Mouse (Mus musculus) embryonic facial prominence, embryonic 14.5 days (tissue): ENCODE results near the gene Tmem80. TPM values are rescaled to one million over a fixed set of nuclear protein-coding genes. Genes with fewer than 3 reads are reported as not detected.

ENCODE experiments used
- ATAC-seq: fragments of 200-750 bp; cut with Nextera tagmentation; 2 replicates; pipeline ENCODE4 v1.8.0; 2017; ENCODE audit warnings: low read depth, moderate number of reproducible peaks, moderate TSS enrichment
- DNase-seq: peaks from one replicate; pipeline ENCODE4 v3.0.0-alpha.2; 2015; ENCODE audit warnings: low spot score
- H3K27ac ChIP-seq: fragments of 300-500 bp; sonication (generic); replicated peaks from 2 replicates; pipeline ENCODE4 v1.5.1; 2014; ENCODE audit warnings: low read depth, mild to moderate bottlenecking, low read length, moderate library complexity
- H3K27me3 ChIP-seq: fragments of 300-500 bp; sonication (generic); replicated peaks from 2 replicates; pipeline ENCODE4 v1.6.1; 2014; ENCODE audit warnings: low read length; ENCODE audit not compliant: control insufficient read depth, insufficient read depth
- H3K36me3 ChIP-seq: fragments of 300-500 bp; sonication (generic); 2 replicates; pipeline ENCODE4 v1.6.1; 2014; ENCODE audit warnings: low read length, mixed read lengths; ENCODE audit not compliant: control insufficient read depth, insufficient read depth
- H3K4me1 ChIP-seq: fragments of 300-500 bp; sonication (generic); 2 replicates; pipeline ENCODE4 v1.6.1; 2014; ENCODE audit warnings: antibody characterized with exemption, low read length; ENCODE audit not compliant: control insufficient read depth, insufficient read depth
- H3K4me2 ChIP-seq: fragments of 300-500 bp; sonication (generic); 2 replicates; pipeline ENCODE4 v1.6.1; 2014; ENCODE audit warnings: low read depth, mild to moderate bottlenecking, low read length, moderate library complexity, mixed read lengths
- H3K4me3 ChIP-seq: fragments of 300-500 bp; sonication (generic); 2 replicates; pipeline ENCODE4 v1.5.1; 2014; ENCODE audit warnings: low read depth, mild to moderate bottlenecking, low read length
- H3K9ac ChIP-seq: fragments of 300-500 bp; sonication (generic); 2 replicates; pipeline ENCODE4 v1.6.1; 2014; ENCODE audit warnings: low read depth, mild to moderate bottlenecking, low read length, moderate library complexity, mixed read lengths
- H3K9me3 ChIP-seq: fragments of 300-500 bp; sonication (generic); 2 replicates; pipeline ENCODE4 v1.6.1; 2016; ENCODE audit warnings: low read length; ENCODE audit not compliant: control insufficient read depth
- WGBS: fragments of 180-500 bp; shearing (Covaris S2); extraction: QIAGEN DNeasy Blood & Tissue Kit; methylation state at CpG from one replicate; pipeline ENCODE4 v1.1.7; 2014; 5-methylcytosine and 5-hydroxymethylcytosine counted together
- polyA plus RNA-seq: library from polyadenylated mRNA; unstranded; fragments of >200 nt; fragmentation: Nextera tagmentation; extraction: Ambion mirVana; gene quantifications from 2 replicates; pipeline ENCODE4 v1.2.1, GENCODE M21; 2014

The Tmem80 gene
- polyA plus RNA-seq, 1 experiment from 2014 or later, result 21.1 TPM

- no peaks in the 10 kb centered on the region for H3K27me3 ChIP-seq
- no peak overlapping the region for H3K4me2 ChIP-seq
- H3K9me3 ChIP-seq, result no peaks in the 10 kb centered on the region
- H3K9ac ChIP-seq, result no peak overlapping the region
- 89% methylated on average over 8 of the region's 8 CpGs for WGBS
- no peak for DNase-seq
- no peak overlapping the region for H3K27ac ChIP-seq
- H3K4me3 ChIP-seq, result no peak overlapping the region
- ATAC-seq, result no peak
- no peaks in the 10 kb centered on the region for H3K4me1 ChIP-seq
- H3K36me3 ChIP-seq, result peaks cover 97% of the 10 kb centered on the region
These were observed 12.5 kb upstream of the Tmem80 start for GRCm38 (mm10) chr7:141315076-141315475.

GRCm38 (mm10) chr7:141315974-141316373, 11.6 kb upstream of the Tmem80 start:
- WGBS, result 68% methylated on average over 5 of the region's 5 CpGs
- no peak overlapping the region for H3K9ac ChIP-seq
- no peak for DNase-seq
- ATAC-seq, result no peak
- no peak overlapping the region for H3K4me3 ChIP-seq
- H3K27ac ChIP-seq, result no peak overlapping the region
- no peaks in the 10 kb centered on the region for H3K4me1 ChIP-seq
- no peaks in the 10 kb centered on the region for H3K9me3 ChIP-seq
- no peaks in the 10 kb centered on the region for H3K27me3 ChIP-seq
- H3K4me2 ChIP-seq, result no peak overlapping the region
- H3K36me3 ChIP-seq, result peaks cover 97% of the 10 kb centered on the region

- no peak overlapping the region for H3K27ac ChIP-seq
- H3K9ac ChIP-seq, result no peak overlapping the region
- H3K9me3 ChIP-seq, result no peaks in the 10 kb centered on the region
- no peaks in the 10 kb centered on the region for H3K4me1 ChIP-seq
- H3K27me3 ChIP-seq, result no peaks in the 10 kb centered on the region
- ATAC-seq, result no peak
- no peak overlapping the region for H3K4me2 ChIP-seq
- no peak overlapping the region for H3K4me3 ChIP-seq
- DNase-seq, result no peak
- H3K36me3 ChIP-seq, result peaks cover 97% of the 10 kb centered on the region
- WGBS, result 87% methylated on average over 1 of the region's 1 CpGs
These were observed 9.9 kb upstream of the Tmem80 start for GRCm38 (mm10) chr7:141317619-141318132.

GRCm38 (mm10) chr7:141319446-141319845, 8.1 kb upstream of the Tmem80 start:
- Histone ChIP-seq H3K36me3 (peaks cover 95% of the 10 kb centered on the region), H3K4me2 (no peak overlapping the region), H3K27ac (no peak overlapping the region), H3K4me3 (no peak overlapping the region), H3K27me3 (no peaks in the 10 kb centered on the region), H3K4me1 (no peaks in the 10 kb centered on the region), H3K9me3 (no peaks in the 10 kb centered on the region), H3K9ac (no peak overlapping the region)
- no peak for DNase-seq
- 86% methylated on average over 2 of the region's 2 CpGs for WGBS
- no peak for ATAC-seq

GRCm38 (mm10) chr7:141324686-141325085, 2.9 kb upstream of the Tmem80 start:
- no peaks in the 10 kb centered on the region for H3K9me3 ChIP-seq
- peaks cover 24% of the 10 kb centered on the region for H3K4me1 ChIP-seq
- no peak overlapping the region for H3K4me3 ChIP-seq
- no peak overlapping the region for H3K4me2 ChIP-seq
- no peaks in the 10 kb centered on the region for H3K27me3 ChIP-seq
- no peak overlapping the region for H3K27ac ChIP-seq
- no peak for DNase-seq
- 81% methylated on average over 1 of the region's 1 CpGs for WGBS
- no peak overlapping the region for H3K9ac ChIP-seq
- peaks cover 44% of the 10 kb centered on the region for H3K36me3 ChIP-seq
- ATAC-seq, result no peak

GRCm38 (mm10) chr7:141326546-141327446, 743 bp upstream of the Tmem80 start:
- 11% methylated on average over 13 of the region's 35 CpGs for WGBS
- peak; percentile 35 for DNase-seq
- no peaks in the 10 kb centered on the region for H3K9me3 ChIP-seq
- peaks cover 23% of the 10 kb centered on the region for H3K36me3 ChIP-seq
- no peaks in the 10 kb centered on the region for H3K27me3 ChIP-seq
- H3K9ac ChIP-seq, result peak overlapping the region; percentile 89
- peaks cover 24% of the 10 kb centered on the region for H3K4me1 ChIP-seq
- peak overlapping the region; percentile 62 for H3K4me3 ChIP-seq
- peak overlapping the region; percentile 99 for H3K27ac ChIP-seq
- peak; percentile 0; the same call in 1 of the 2 replicates for ATAC-seq
- H3K4me2 ChIP-seq, result peak overlapping the region; percentile 100

GRCm38 (mm10) chr7:141328373-141328990, 943 bp downstream of the Tmem80 start:
- 17% methylated on average over 22 of the region's 24 CpGs for WGBS
- Histone ChIP-seq H3K9ac (peak overlapping the region; percentile 89), H3K4me1 (peaks cover 24% of the 10 kb centered on the region), H3K27me3 (no peaks in the 10 kb centered on the region), H3K4me3 (peak overlapping the region; percentile 62), H3K27ac (peak overlapping the region; percentile 99), H3K36me3 (peaks cover 15% of the 10 kb centered on the region), H3K4me2 (peak overlapping the region; percentile 100), H3K9me3 (no peaks in the 10 kb centered on the region)
- DNase-seq, result no peak
- ATAC-seq, result no peak; the same call in 1 of the 2 replicates

- DNase-seq, result no peak
- H3K36me3 ChIP-seq, result peaks cover 19% of the 10 kb centered on the region
- H3K4me1 ChIP-seq, result peaks cover 20% of the 10 kb centered on the region
- no peak overlapping the region for H3K4me2 ChIP-seq
- no peak overlapping the region for H3K4me3 ChIP-seq
- H3K9me3 ChIP-seq, result no peaks in the 10 kb centered on the region
- no peak for ATAC-seq
- H3K9ac ChIP-seq, result no peak overlapping the region
- H3K27me3 ChIP-seq, result no peaks in the 10 kb centered on the region
- H3K27ac ChIP-seq, result no peak overlapping the region
These were observed 3.2 kb downstream of the Tmem80 start for GRCm38 (mm10) chr7:141330706-141331105.
